Mouse (Mus musculus): ENCODE measurements around the gene Sh3bp1. TPM values are rescaled to one million over a fixed set of nuclear protein-coding genes. Genes with fewer than 3 reads are reported as not detected.

Gene Sh3bp1
- total RNA-seq, 2 experiments from 2014 or later = 4.1 to 4.8 TPM

GRCm38 (mm10) chr15:78913632-78914090, 14.1 kb downstream of the Sh3bp1 start, which contains the start of gene Pdxp:
Gene Pdxp, plus strand, starts transcription at chr15:78913919.
- DNase-seq (ENCODE audit: low spot score) = peak; percentile 87
- intact Hi-C loops (cut with DNase I) = no loop called here

DNA sequence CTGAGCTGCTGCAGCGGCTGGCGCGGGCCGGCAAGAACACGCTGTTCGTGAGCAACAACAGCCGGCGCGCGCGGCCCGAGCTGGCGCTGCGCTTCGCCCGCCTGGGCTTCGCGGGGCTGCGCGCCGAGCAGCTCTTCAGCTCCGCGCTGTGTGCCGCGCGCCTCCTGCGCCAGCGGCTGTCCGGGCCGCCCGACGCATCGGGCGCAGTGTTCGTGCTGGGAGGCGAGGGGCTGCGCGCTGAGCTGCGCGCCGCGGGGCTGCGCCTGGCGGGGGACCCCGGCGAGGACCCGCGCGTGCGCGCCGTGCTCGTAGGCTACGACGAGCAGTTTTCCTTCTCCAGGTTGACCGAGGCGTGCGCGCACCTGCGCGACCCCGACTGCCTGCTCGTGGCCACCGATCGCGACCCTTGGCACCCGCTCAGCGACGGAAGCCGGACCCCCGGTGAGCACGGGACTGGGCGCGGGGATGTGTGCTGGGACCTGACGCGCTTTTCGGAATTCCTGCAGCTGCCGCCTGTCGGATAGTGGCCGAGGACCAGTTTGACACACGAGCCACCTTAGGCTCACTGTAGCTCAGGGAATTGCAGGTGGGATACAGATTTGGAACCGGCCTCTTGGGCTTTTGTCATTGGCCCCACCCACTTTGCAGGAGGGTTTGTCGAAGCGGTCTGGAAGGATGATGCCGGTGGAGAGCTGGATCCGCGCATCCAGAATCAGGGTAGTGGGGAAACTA, 14.7 kb downstream of the Sh3bp1 start:
- no peak for DNase-seq (ENCODE audit: low spot score)
- intact Hi-C loops (cut with DNase I) = no loop called here

- DNase-seq (ENCODE audit: low spot score) = no peak
- intact Hi-C loops (cut with DNase I) = loop anchor here (1.0 kb wide), 2 partner anchors 16 to 28 kb away; no protein-coding TSS in a partner anchor
Observed at GRCm38 (mm10) chr15:78914823-78915659, 15.5 kb downstream of the Sh3bp1 start.

DNA sequence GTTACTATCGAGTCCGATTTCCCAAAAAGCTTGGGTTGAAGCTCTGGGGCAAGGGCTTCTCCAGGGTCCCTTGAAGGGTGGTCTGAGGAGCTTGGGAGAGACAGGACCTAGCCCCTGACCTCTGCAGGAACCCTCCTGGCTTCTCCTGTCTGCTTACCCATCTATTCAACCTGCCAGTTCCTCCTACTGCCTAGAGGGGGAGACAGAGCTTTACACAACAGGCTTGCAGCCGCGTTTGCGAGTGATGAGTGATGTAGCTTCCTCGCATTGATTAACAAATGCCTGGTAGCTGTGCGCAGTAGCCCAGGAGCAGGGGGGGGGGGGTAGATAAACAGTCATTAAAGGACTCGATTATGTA, 16.1 kb downstream of the Sh3bp1 start:
- DNase-seq (ENCODE audit: low spot score) = peak; percentile 58

GRCm38 (mm10) chr15:78916052-78916826, 16.7 kb downstream of the Sh3bp1 start:
- intact Hi-C loops (cut with DNase I) = loop anchor here (1.0 kb wide), 1 partner anchor 47 kb away; no protein-coding TSS in a partner anchor

More for the DNA sequence above, 16.1 kb downstream of the Sh3bp1 start:
- intact Hi-C loops (cut with DNase I) = loop anchor here (1.0 kb wide), 3 partner anchors 16 to 48 kb away; no protein-coding TSS in a partner anchor

DNA sequence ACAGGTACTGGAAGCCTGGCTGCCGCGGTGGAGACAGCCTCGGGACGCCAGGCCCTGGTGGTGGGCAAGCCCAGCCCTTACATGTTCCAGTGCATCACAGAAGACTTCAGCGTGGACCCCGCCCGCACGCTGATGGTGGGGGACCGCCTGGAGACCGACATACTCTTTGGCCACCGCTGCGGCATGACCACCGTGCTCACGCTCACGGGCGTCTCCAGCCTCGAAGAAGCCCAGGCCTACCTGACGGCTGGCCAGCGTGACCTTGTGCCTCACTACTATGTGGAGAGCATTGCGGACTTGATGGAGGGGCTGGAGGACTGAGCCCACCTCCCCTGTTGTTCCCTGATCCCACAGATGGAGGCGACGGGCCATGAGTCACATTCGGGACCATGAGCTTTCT, 18.6 kb downstream of the Sh3bp1 start:
- DNase-seq (ENCODE audit: low spot score) = no peak
- intact Hi-C loops (cut with DNase I) = no loop called here

More at GRCm38 (mm10) chr15:78916052-78916826, 16.7 kb downstream of the Sh3bp1 start:
- DNase-seq (ENCODE audit: low spot score) = no peak

- intact Hi-C loops (cut with DNase I) = no loop called here
- DNase-seq (ENCODE audit: low spot score) = no peak
Observed at GRCm38 (mm10) chr15:78919914-78920313, 20.3 kb downstream of the Sh3bp1 start.

DNA sequence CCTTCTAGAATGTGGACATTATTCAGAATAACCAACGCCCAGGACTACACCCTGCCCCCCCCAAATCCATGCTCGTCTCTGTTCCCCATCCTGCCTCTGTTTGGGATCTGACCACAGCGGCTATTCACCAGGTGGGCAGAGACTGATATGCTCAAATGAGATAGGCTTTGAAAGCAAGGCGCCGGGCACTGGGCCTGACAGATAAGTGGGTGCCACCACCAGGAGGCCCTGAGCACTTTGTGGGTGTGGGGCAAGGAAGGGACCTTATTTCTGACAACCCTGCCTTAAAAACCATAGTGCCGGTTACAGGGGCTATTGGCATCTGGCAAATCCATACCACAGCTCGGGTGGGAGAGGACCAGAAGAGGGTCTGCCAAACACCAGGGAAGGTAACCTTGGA, 23.1 kb downstream of the Sh3bp1 start:
- no peak for DNase-seq (ENCODE audit: low spot score)
- intact Hi-C loops (cut with DNase I) = no loop called here

DNA sequence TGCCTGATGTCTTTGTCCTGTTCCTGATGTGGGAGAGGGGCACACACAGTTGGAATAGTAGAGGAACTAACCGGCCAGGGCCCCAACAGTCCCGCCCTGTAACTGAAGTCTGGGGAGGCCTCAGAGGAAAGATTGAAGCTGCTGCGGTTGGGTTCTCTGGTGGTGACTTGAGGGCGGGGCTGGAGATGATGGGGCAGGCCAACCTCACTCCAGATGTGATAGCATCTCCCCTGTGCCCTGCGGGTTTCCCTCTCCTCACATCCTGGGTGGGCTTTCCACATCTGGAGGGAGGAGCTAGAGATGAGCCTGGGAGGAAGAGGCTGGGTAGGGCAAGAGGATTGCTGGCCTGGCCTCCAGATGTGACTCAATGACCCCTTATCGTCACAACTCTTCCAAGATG, 24.0 kb downstream of the Sh3bp1 start:
- no peak for DNase-seq (ENCODE audit: low spot score)
- intact Hi-C loops (cut with DNase I) = no loop called here

DNA sequence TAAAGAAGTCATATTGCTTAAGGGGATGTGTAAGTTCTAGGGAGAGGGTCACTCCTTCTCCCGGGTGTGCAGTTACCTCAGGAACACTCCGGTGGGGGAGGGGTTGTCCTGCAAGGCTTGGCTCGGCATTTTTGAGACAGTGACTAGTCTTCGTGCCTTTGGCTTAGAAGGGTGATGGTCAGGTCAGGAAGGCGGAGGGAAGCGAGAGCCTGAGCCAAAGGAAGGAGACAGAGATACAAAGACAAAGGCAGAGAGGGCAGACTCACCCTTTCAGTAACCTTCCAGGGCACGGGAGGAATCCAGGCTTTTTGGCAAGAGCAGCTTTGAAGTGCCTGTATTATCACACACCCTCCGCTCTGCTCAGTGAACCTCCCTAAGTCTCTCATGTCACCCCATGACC, 25.6 kb downstream of the Sh3bp1 start:
- intact Hi-C loops (cut with DNase I) = no loop called here
- no peak for DNase-seq (ENCODE audit: low spot score)

- intact Hi-C loops (cut with DNase I) = no loop called here
- peak; percentile 90 for DNase-seq (ENCODE audit: low spot score)
Observed at GRCm38 (mm10) chr15:78926021-78926919, 26.7 kb downstream of the Sh3bp1 start, which contains the start of gene Lgals1. Gene Lgals1, plus strand, starts transcription at chr15:78926725.

DNA sequence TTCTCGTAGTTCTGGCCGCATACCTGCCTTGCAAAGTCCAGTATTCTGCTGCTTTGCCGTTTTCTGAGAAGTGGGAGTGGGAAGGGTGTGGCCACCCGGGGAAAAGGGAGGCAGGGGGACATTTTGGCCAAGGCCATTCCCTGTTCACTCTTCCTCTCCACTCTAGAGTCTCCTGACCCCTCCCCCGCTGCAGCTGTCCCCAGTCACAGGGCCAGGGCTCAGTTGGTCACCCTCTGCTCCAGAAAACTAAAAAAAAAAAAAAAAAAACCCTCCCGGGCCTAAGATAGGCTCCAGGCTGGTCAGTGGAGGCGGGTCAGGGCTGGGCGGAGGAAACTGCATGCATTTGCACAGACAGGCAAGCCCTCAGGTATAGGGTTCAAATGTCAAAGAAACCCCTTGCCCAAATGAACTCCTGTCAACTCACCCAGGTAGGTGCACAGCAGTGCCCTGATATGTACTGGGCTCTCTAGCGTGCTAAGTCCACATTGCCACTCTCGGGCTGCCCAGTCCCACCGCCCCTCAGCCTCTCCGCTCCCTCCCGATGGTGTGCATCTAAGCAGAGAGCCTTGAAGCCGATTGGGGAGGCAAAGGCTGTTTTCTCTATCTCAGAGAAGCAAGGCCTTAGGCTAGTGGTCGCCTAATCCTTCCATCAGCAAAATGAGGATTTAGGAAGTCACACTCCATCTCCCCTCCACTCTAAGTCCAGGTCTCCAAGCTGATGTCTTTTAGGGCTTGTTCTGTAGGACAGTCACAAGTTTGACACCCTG, 27.6 kb downstream of the Sh3bp1 start:
- intact Hi-C loops (cut with DNase I) = no loop called here
- DNase-seq (ENCODE audit: low spot score) = no peak

DNA sequence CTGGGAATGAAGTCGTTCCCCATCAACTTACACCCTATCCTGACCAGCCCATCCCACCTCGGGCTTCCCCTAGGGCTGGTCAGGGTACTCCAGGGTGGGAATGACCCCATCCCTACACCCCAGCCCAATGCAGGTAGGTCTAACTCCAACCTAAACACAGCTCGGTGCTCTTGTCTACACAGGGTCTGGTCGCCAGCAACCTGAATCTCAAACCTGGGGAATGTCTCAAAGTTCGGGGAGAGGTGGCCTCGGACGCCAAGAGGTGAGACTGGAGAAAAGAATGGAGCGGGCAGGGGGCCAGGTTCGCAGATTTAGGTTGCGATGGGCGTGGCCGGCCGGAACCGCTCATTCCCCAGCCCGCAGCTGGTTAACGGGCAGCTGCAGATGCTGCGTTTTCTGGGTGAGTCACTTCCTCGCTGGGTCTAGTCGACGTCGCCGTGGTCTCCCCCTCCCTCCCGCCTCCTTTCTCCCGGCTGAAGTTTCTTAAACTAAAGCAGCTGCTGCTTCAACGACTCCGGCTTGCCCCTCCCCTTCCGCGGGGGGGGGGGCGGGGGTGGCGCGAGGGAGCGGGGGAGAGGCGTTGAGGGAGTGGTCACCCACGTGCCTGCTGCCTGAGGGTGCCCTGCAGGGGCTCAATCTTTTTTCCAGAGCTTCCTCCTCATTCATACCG, 28.4 kb downstream of the Sh3bp1 start:
- peak; percentile 73 for DNase-seq (ENCODE audit: low spot score)
- intact Hi-C loops (cut with DNase I) = no loop called here

DNA sequence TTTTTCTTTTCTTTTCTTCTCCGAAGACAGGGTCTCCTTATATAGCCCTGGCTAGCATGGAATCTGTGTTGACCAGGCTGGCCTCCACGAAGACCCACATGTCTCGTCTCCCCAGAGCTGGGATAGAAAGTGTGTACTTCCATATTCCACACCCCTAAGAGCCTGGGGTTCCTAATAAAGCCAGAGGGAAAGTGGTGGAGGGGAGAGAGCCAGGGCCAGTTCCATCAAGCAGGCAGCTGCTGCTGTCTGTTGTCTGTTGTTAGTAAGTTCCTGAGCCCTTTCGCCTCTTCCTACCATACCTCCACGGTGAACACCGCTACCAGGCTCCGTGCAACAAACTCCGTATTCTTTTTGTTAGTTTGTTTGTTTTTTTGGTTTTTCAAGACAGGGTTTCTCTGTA, 29.0 kb downstream of the Sh3bp1 start:
- intact Hi-C loops (cut with DNase I) = no loop called here
- no peak for DNase-seq (ENCODE audit: low spot score)

DNA sequence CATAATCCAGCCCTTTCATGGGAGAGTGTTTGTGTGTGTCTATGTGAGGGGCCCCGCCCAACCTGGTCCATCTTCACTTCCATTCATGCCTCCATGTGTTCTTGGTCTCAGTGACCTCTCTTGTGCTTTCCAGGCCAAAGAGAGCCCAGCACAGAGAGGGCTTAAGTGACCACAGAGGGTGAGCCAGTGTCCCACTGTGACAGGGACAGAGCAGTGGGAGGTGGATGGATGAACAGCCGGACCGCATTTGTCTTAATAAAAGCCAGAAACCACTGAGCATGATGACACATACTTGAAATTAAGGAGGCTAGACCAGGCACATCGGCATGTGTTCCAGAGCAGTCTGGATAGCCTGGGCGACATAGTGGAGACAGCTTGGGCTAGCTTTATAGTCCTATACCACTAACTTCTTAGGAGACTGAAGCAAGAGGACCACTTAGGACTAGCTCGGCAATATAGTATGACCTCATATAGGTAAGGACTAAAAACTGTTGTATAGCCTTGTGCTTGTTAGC, 30.7 kb downstream of the Sh3bp1 start:
- DNase-seq (ENCODE audit: low spot score) = no peak
- intact Hi-C loops (cut with DNase I) = no loop called here

- intact Hi-C loops (cut with DNase I) = loop anchor here (1.0 kb wide), 1 partner anchor 16 kb away; no protein-coding TSS in a partner anchor
- DNase-seq (ENCODE audit: low spot score) = no peak
Observed at GRCm38 (mm10) chr15:78930801-78931426, 31.3 kb downstream of the Sh3bp1 start.

DNA sequence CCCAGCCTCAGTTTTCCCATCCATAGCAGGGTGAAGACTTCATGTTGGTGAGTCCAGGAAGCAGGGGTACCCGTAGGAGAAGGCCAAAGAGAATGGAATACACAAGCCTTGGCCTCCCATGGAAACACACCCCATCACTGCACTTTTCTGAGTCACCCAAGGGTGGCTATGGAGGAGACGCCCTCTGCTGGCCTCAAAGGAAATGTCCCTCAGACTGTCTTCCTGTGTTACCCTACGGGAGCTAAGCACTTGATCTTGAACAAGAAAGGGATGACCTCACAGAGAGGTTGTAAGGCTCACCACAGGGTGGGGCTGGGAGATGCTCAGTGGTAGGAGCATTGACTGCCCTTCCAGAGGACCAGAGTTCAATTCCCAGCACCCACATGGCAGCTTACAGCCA, 32.0 kb downstream of the Sh3bp1 start:
- no peak for DNase-seq (ENCODE audit: low spot score)
- intact Hi-C loops (cut with DNase I) = loop anchor here (1.0 kb wide), 1 partner anchor 16 kb away; no protein-coding TSS in a partner anchor
